Mouse (Mus musculus) brain, embryonic 14.5 days (tissue): ENCODE measurements around the gene Tut1.

Source experiments
- CTCF ChIP-seq: fragments of 200-500 bp; IDR thresholded peaks from 2 replicates; pipeline ENCODE4 v1.5.1; 2012; ENCODE audit warnings: inconsistent platforms, mild to moderate bottlenecking, moderate library complexity, borderline replicate concordance; ENCODE audit not compliant: insufficient read depth, insufficient read length; ENCODE audit errors: extremely low read depth
- POLR2A ChIP-seq: fragments of 200-500 bp; IDR thresholded peaks from 2 replicates; pipeline ENCODE4 v1.6.1; 2012; ENCODE audit warnings: mild to moderate bottlenecking, inconsistent platforms, borderline replicate concordance; ENCODE audit not compliant: poor library complexity, insufficient read depth, insufficient read length, severe bottlenecking; ENCODE audit errors: extremely low read depth

DNA sequence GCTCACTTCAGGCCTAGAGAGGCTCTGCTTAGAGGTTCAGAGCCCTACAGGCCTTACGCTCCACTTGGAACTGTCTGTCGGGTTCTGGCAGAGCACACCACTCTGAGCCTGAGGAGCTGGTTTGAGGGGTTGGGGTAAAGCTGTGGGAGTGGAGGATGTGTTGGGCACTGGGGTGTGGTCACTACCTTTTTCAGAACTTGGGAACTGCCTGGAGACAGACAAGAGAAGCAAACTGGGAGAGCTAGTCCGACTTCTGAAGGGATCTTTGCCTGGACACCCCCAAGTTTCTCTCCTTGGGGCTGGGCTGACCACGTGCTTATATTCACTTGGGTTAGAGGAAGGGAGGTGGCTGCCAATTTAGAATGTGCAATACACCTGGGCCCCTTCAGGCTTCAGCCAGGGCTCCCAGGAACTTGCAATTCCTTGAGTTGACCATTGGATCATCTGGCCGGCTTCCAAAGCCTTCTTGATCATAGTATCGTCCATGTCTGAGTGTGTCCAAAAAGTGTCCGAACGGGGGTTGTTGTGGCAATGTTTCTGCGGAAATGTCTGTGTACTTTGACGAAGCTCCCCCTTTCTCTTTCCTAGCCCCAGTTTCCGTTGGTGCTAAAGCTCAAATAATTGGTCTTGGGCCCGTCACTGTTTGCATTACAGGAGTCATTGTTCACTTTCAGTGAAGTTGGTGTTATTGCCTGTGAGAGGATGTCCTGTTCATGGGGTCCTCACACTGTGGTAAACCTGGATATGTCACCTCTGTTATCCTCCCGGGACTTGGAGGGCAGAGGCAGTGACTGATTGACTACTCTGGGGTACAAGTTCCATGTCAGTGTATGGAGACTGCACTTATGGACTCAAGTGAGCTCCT, 38.5 kb downstream of the Tut1 start:
- TF ChIP-seq CTCF = no peak
- TF ChIP-seq POLR2A = no peak
